Mouse (Mus musculus): ENCODE results near the gene Gp1ba.

GRCm38 (mm10) chr11:70654923-70655570, 16.1 kb downstream of the Gp1ba start:
- TF ChIP-seq CTCF (IDR thresholded peaks at IDR 0.05; ENCODE audit: low read depth, low read length) = no peak
- TF ChIP-seq GATA1 (IDR thresholded peaks at IDR 0.05; ENCODE audit: borderline replicate concordance, low read length) = no peak
- TF ChIP-seq GATA2 (IDR thresholded peaks at IDR 0.05; ENCODE audit: borderline replicate concordance, low read depth, low read length) = no peak
- TF ChIP-seq POLR2AphosphoS5 (IDR thresholded peaks at IDR 0.05; ENCODE audit: insufficient replicate concordance, low read depth, low read length) = no peak
- no peak for TF ChIP-seq TAL1 (conservative IDR thresholded peaks at IDR 0.05; ENCODE audit: low read depth, low read length)

All from G1E (cell line).